Mouse (Mus musculus): ENCODE results near the gene Fgf7. TPM values are rescaled to one million over a fixed set of nuclear protein-coding genes. Genes with fewer than 3 reads are reported as not detected.

Gene Fgf7
- total RNA-seq (2012; rRNA removed) (not detected in 2 replicates), polyA plus RNA-seq (2012; ENCODE audit: insufficient read depth in 1 of 2, insufficient read length in 2 of 2, low read depth in 1 of 2, low replicate concordance in 2 of 2, missing spikeins in 1 of 2) (not detected)

GRCm38 (mm10) chr2:126034379-126035005, at the start of gene Fgf7:
TSS of gene Fgf7 (plus strand) at chr2:126034658.
- TF ChIP-seq HCFC1 (IDR thresholded peaks at IDR 0.05; ENCODE audit: low read depth, low read length) (no peak), RCOR1 (IDR thresholded peaks at IDR 0.05; ENCODE audit: low read depth, low read length) (no peak), ZNF384 (IDR thresholded peaks at IDR 0.05; ENCODE audit: low read depth, low read length) (no peak), NELFE (IDR thresholded peaks at IDR 0.05; ENCODE audit: low read depth, low read length) (no peak)
- Histone ChIP-seq H3K9me3 (replicated peaks; ENCODE audit: insufficient read depth, low read length) (no peaks in the 10 kb centered on the region), H3K9ac (ENCODE audit: control insufficient read depth, low read depth, low read length, poor library complexity, severe bottlenecking) (no peak within 1 kb of the TSS), H3K27ac (ENCODE audit: control insufficient read depth, low read depth, low read length) (no peak within 1 kb of the TSS), H3K4me1 (ENCODE audit: control insufficient read depth in 1 of 2, insufficient read depth in 2 of 2, low read length in 2 of 2) (no peaks in the 10 kb centered on the region), H3K79me2 (ENCODE audit: control insufficient read depth, insufficient read depth, low read length, poor library complexity) (no peaks in the 10 kb centered on the region), H3K4me3 (ENCODE audit: control insufficient read depth in 1 of 2, insufficient read depth in 1 of 2, low read depth in 2 of 2, low read length in 2 of 2) (no peak within 1 kb of the TSS), H3K27me3 (ENCODE audit: control insufficient read depth in 1 of 2, insufficient read depth in 2 of 2, low read length in 2 of 2) (no peaks in the 10 kb centered on the region; a peak in 2 of 4 replicates), H3K36me3 (ENCODE audit: control insufficient read depth in 1 of 2, insufficient read depth in 2 of 2, low read length in 2 of 2) (no peaks in the 10 kb centered on the region)
- DNase-seq (ENCODE audit: low read depth, low spot score): no peak

- no peaks in the 10 kb centered on the region for H3K36me3 ChIP-seq (ENCODE audit: control insufficient read depth in 1 of 2, insufficient read depth in 2 of 2, low read length in 2 of 2)
- no peak overlapping the region for H3K9ac ChIP-seq (ENCODE audit: control insufficient read depth, low read depth, low read length, poor library complexity, severe bottlenecking)
- H3K27me3 ChIP-seq (ENCODE audit: control insufficient read depth in 1 of 2, insufficient read depth in 2 of 2, low read length in 2 of 2): peaks cover 0 to 3% of the 10 kb centered on the region in 2 experiments; a peak in 2 of 4 replicates
- no peak for TF ChIP-seq CHD2 (IDR thresholded peaks at IDR 0.05; ENCODE audit: low read length)
- no peak for TF ChIP-seq NRF1 (IDR thresholded peaks at IDR 0.05; ENCODE audit: insufficient read depth, low read depth, low read length, poor library complexity, severe bottlenecking)
- no peak for TF ChIP-seq TAL1 (IDR thresholded peaks at IDR 0.05; ENCODE audit: low read length)
- TF ChIP-seq USF2 (IDR thresholded peaks at IDR 0.05; ENCODE audit: borderline replicate concordance in 1 of 2, insufficient read depth in 1 of 2, low read depth in 1 of 2, low read length in 2 of 2): no peak
- no peak for TF ChIP-seq E2F4 (IDR thresholded peaks at IDR 0.05; ENCODE audit: borderline replicate concordance, low read depth, low read length)
- no peak for TF ChIP-seq TBP (IDR thresholded peaks at IDR 0.05; ENCODE audit: low read depth, low read length)
- TF ChIP-seq TCF12 (IDR thresholded peaks at IDR 0.05; ENCODE audit: low read depth, low read length): no peak
- TF ChIP-seq EP300 (IDR thresholded peaks at IDR 0.05; ENCODE audit: low read depth in 1 of 2, low read length in 2 of 2): no peak
- no peak for TF ChIP-seq UBTF (IDR thresholded peaks at IDR 0.05; ENCODE audit: borderline replicate concordance, insufficient read depth, low read depth, low read length)
- TF ChIP-seq HCFC1 (IDR thresholded peaks at IDR 0.05; ENCODE audit: low read depth, low read length): no peak
- TF ChIP-seq NELFE (IDR thresholded peaks at IDR 0.05; ENCODE audit: low read depth, low read length): no peak
- no peak for TF ChIP-seq MAZ (IDR thresholded peaks at IDR 0.05; ENCODE audit: low read depth, low read length)
- TF ChIP-seq BHLHE40 (IDR thresholded peaks at IDR 0.05; ENCODE audit: borderline replicate concordance, low read depth, low read length): no peak
- no peak for TF ChIP-seq ZMIZ1 (IDR thresholded peaks at IDR 0.05; ENCODE audit: low read depth, low read length)
- no peak for TF ChIP-seq POLR2A (IDR thresholded peaks at IDR 0.05; ENCODE audit: control insufficient read depth in 1 of 2, insufficient read depth in 1 of 2, low read depth in 1 of 2, low read length in 2 of 2, poor library complexity in 1 of 2)
- TF ChIP-seq GABPA (IDR thresholded peaks at IDR 0.05; ENCODE audit: low read depth, low read length): no peak
- TF ChIP-seq MEF2A (IDR thresholded peaks at IDR 0.05; ENCODE audit: extremely low read depth, insufficient replicate concordance, low read depth, low read length, poor library complexity, severe bottlenecking): no peak
- no peak for TF ChIP-seq MAX (IDR thresholded peaks at IDR 0.05; ENCODE audit: low read length)
- TF ChIP-seq RAD21 (IDR thresholded peaks at IDR 0.05; ENCODE audit: low read depth, low read length): no peak
- TF ChIP-seq MYC (IDR thresholded peaks at IDR 0.05; ENCODE audit: low read depth, low read length): no peak
- DNase-seq (ENCODE audit: low read depth, low spot score): no peak
- H3K27ac ChIP-seq (ENCODE audit: control insufficient read depth, low read depth, low read length): no peak overlapping the region
- no peaks in the 10 kb centered on the region for H3K9me3 ChIP-seq (replicated peaks; ENCODE audit: insufficient read depth, low read length)
- H3K4me1 ChIP-seq (ENCODE audit: control insufficient read depth in 1 of 2, insufficient read depth in 2 of 2, low read length in 2 of 2): no peaks in the 10 kb centered on the region
- no peaks in the 10 kb centered on the region for H3K79me2 ChIP-seq (ENCODE audit: control insufficient read depth, insufficient read depth, low read length, poor library complexity)
- H3K4me3 ChIP-seq (ENCODE audit: control insufficient read depth in 1 of 2, insufficient read depth in 1 of 2, low read depth in 2 of 2, low read length in 2 of 2): no peak overlapping the region
Measured at GRCm38 (mm10) chr2:126002291-126002690, 32.2 kb upstream of the Fgf7 start.
